Mouse (Mus musculus) G1E (cell line): ENCODE measurements around the gene Eid2b. TPM values are rescaled to one million over a fixed set of nuclear protein-coding genes. Genes with fewer than 3 reads are reported as not detected.

Source experiments
- ATAC-seq: 2 replicates; pipeline ENCODE4 v1.8.0; 2016; ENCODE audit warnings: mild to moderate bottlenecking; ENCODE audit not compliant: insufficient number of reproducible peaks, poor library complexity, low FRiP score, severe bottlenecking; ENCODE audit errors: extremely low read depth
- DNase-seq: peaks from one replicate; pipeline ENCODE4 v3.0.0; 2012; ENCODE audit warnings: low spot score
- H3K27me3 ChIP-seq: 2 replicates; pipeline ENCODE4 v1.6.1; 2012; ENCODE audit warnings: mild to moderate bottlenecking, low read length, inconsistent platforms; ENCODE audit not compliant: insufficient read depth
- H3K36me3 ChIP-seq: replicated peaks from 2 replicates; pipeline ENCODE3; 2012; ENCODE audit warnings: mild to moderate bottlenecking, inconsistent platforms
- H3K4me1 ChIP-seq: 2 replicates; pipeline ENCODE4 v1.6.1; 2012; ENCODE audit warnings: low read depth, low read length, inconsistent platforms, mixed read lengths; ENCODE audit not compliant: insufficient read depth
- H3K4me3 ChIP-seq: 2 replicates; pipeline ENCODE4 v1.5.1; 2012; ENCODE audit warnings: low read depth, mild to moderate bottlenecking, inconsistent platforms, low read length, moderate library complexity, mixed read lengths
- H3K9me3 ChIP-seq: replicated peaks from 2 replicates; pipeline ENCODE4 v1.6.1; 2012; ENCODE audit warnings: inconsistent platforms
- CTCF ChIP-seq: IDR thresholded peaks from 2 replicates; pipeline ENCODE4 v1.5.1; 2012; ENCODE audit warnings: low read depth, low read length, inconsistent platforms, mixed read lengths
- GATA1 ChIP-seq: IDR thresholded peaks from 2 replicates; pipeline ENCODE4 v1.6.1; 2012; ENCODE audit warnings: borderline replicate concordance, low read length, inconsistent platforms, mixed read lengths
- GATA2 ChIP-seq: IDR thresholded peaks from 2 replicates; pipeline ENCODE4 v1.6.1; 2012; ENCODE audit warnings: low read depth, low read length, inconsistent platforms, borderline replicate concordance
- POLR2AphosphoS5 ChIP-seq: IDR thresholded peaks from 2 replicates; pipeline ENCODE4 v1.6.1; 2012; ENCODE audit warnings: low read depth, low read length, inconsistent platforms; ENCODE audit not compliant: insufficient replicate concordance
- TAL1 ChIP-seq: conservative IDR thresholded peaks from 2 replicates; pipeline ENCODE4 v1.6.1; 2012; ENCODE audit warnings: low read depth, low read length, inconsistent platforms, mixed read lengths
- polyA plus RNA-seq: library from polyadenylated mRNA; stranded (reverse); fragments of >175 nt; gene quantifications from 2 replicates; pipeline ENCODE4 v1.2.3, GENCODE M21; 2012
- total RNA-seq, 2 experiments: library from RNA; stranded (forward) in 1 of 2; stranded (reverse) in 1 of 2; fragments of 200-1000 nt in 1 of 2; fragments of >200 nt in 1 of 2; fragmentation: Nextera tagmentation in 1 of 2; gene quantifications; 2 replicates each; pipeline ENCODE4 v1.2.3; 2014 to 2017

Eid2b gene
- total and polyA plus RNA-seq, 3 experiments, result 5.4 to 17.6 (median 8.9) TPM

GRCm38 (mm10) chr7:28294481-28294880 is 16.9 kb downstream of the Eid2b start:
- H3K36me3 ChIP-seq, result no peaks in the 10 kb centered on the region
- TF ChIP-seq POLR2AphosphoS5 (no peak), CTCF (no peak), GATA2 (no peak), TAL1 (no peak), GATA1 (no peak)
- no peak for ATAC-seq
- H3K4me3 ChIP-seq, result peak overlapping the region; percentile 63; the same call in 1 of the 2 replicates
- H3K9me3 ChIP-seq, result peaks cover 7% of the 10 kb centered on the region
- peak; percentile 55 for DNase-seq
- peaks cover 10% of the 10 kb centered on the region for H3K4me1 ChIP-seq
- H3K27me3 ChIP-seq, result peaks cover 58% of the 10 kb centered on the region

- peaks cover 7% of the 10 kb centered on the region for H3K9me3 ChIP-seq
- peaks cover 11% of the 10 kb centered on the region for H3K36me3 ChIP-seq
- H3K4me1 ChIP-seq, result peaks cover 33% of the 10 kb centered on the region
- TF ChIP-seq CTCF, result 0 out of 2 replicates have a peak, but pooled peaks have one; percentile 17
- TF ChIP-seq TAL1, result no peak
- no peak overlapping the region for H3K4me3 ChIP-seq
- peaks cover 40% of the 10 kb centered on the region for H3K27me3 ChIP-seq
- DNase-seq (peak; percentile 48), ATAC-seq (no peak)
Measured at GRCm38 (mm10) chr7:28298837-28299625, 21.5 kb downstream of the Eid2b start.

DNA sequence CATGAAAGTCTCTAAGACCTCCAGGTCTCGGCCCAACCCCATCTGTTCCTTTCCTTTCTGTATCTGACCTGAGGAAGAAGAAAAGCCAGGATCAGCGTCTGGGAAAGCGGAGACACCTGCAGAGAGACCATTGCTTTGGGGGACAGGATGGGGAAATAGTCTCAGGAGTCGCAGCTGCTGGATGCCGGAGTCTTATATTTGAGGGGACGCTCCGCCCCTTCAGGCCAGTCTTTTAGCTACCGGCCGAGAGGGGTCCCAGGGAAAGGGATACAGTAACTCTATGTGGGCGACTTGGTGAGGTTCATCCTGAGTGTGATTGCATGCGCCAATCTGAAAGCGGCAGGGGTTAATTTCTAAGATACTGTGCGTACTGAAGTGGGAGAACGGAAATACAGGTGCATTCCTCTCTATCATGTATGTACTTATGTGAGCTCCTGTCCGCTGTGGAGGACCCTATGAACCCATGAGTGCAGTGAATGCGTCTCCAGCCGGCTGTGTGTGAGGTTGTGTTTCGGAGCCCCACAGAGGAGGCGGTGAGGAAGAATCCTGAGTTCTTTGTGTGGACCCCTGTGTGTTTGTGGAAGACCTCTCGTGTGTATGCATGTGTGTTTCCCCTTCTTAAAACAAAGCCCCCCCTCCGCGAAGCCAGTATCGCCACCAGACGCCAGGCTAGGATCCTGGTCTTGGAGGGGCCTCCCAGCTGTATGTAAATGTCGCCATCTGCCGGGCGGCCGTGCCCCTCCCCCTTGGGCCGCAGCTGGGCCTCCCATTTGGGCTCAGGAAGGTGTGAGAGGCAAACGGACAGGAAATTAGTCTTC is 24.3 kb downstream of the Eid2b start, which contains the start of gene Dll3:
TSS of gene Dll3 (minus strand) at position 623 of the 818 bp plus-strand sequence.
- Histone ChIP-seq H3K4me1 (peaks cover 28% of the 10 kb centered on the region), H3K9me3 (no peaks in the 10 kb centered on the region), H3K4me3 (peak within 1 kb of the TSS; percentile 47; the same call in 1 of the 2 replicates), H3K27me3 (peaks cover 21% of the 10 kb centered on the region), H3K36me3 (peaks cover 38% of the 10 kb centered on the region)
- ATAC-seq (no peak; the same call in 1 of the 2 replicates), DNase-seq (peak; percentile 84)
- TF ChIP-seq POLR2AphosphoS5, result no peak
- no peak for TF ChIP-seq GATA1
- TF ChIP-seq CTCF, result no peak

- H3K27me3 ChIP-seq, result peaks cover 4% of the 10 kb centered on the region; the same call in 1 of the 2 replicates
- no peaks in the 10 kb centered on the region for H3K9me3 ChIP-seq
- ATAC-seq, result no peak
- no peak for DNase-seq
- H3K4me1 ChIP-seq, result peaks cover 65% of the 10 kb centered on the region
- no peak overlapping the region for H3K4me3 ChIP-seq
- TF ChIP-seq POLR2AphosphoS5 (no peak), GATA2 (no peak), GATA1 (no peak), TAL1 (no peak), CTCF (no peak)
- peaks cover 77% of the 10 kb centered on the region for H3K36me3 ChIP-seq
Measured at GRCm38 (mm10) chr7:28305641-28306040, 28.1 kb downstream of the Eid2b start.

GRCm38 (mm10) chr7:28306216-28306615 is 28.7 kb downstream of the Eid2b start:
- no peak overlapping the region for H3K4me3 ChIP-seq
- DNase-seq (no peak), ATAC-seq (no peak)
- peaks cover 70% of the 10 kb centered on the region for H3K4me1 ChIP-seq
- no peaks in the 10 kb centered on the region for H3K9me3 ChIP-seq
- peaks cover 80% of the 10 kb centered on the region for H3K36me3 ChIP-seq
- H3K27me3 ChIP-seq, result peaks cover 2% of the 10 kb centered on the region; the same call in 1 of the 2 replicates
- TF ChIP-seq TAL1 (no peak), POLR2AphosphoS5 (no peak), CTCF (no peak), GATA2 (no peak), GATA1 (no peak)

- H3K4me1 ChIP-seq, result peaks cover 54% of the 10 kb centered on the region
- H3K27me3 ChIP-seq, result no peaks in the 10 kb centered on the region
- TF ChIP-seq GATA1, result no peak
- TF ChIP-seq GATA2, result no peak
- no peak for TF ChIP-seq CTCF
- TF ChIP-seq POLR2AphosphoS5, result no peak
- TF ChIP-seq TAL1, result no peak
- H3K9me3 ChIP-seq, result no peaks in the 10 kb centered on the region
- H3K4me3 ChIP-seq, result peak overlapping the region; percentile 95; the same call in 1 of the 2 replicates
- peak; percentile 68 for DNase-seq
- H3K36me3 ChIP-seq, result peaks cover 72% of the 10 kb centered on the region
- ATAC-seq, result peak; percentile 43
Measured at GRCm38 (mm10) chr7:28309737-28310136, 32.2 kb downstream of the Eid2b start.
